Mouse (Mus musculus): ENCODE measurements around the gene Tmem163. TPM values are rescaled to one million over a fixed set of nuclear protein-coding genes. Genes with fewer than 3 reads are reported as not detected.

The Tmem163 gene
- polyA plus RNA-seq, 1 experiment from 2014 or later, result 23.2 TPM

GRCm38 (mm10) chr1:127487161-127487560 is 192.2 kb downstream of the Tmem163 start:
- ATAC-seq, result no peak
- 0 out of 2 replicates have a peak, but pooled peaks cover 2% of the 10 kb centered on the region for H3K36me3 ChIP-seq (ENCODE audit: control insufficient read depth, insufficient read depth, low read length)
- peak; percentile 29 for DNase-seq (ENCODE audit: low spot score)
- no peak overlapping the region for H3K4me3 ChIP-seq (ENCODE audit: low read depth, low read length)
- H3K4me1 ChIP-seq (ENCODE audit: control insufficient read depth, insufficient read depth, low read length), result no peaks in the 10 kb centered on the region; the same call in 1 of the 2 replicates
- H3K27ac ChIP-seq (ENCODE audit: low read depth, low read length), result no peak overlapping the region
- WGBS, result 81% methylated on average over 4 of the region's 4 CpGs
- H3K27me3 ChIP-seq (replicated peaks; ENCODE audit: control insufficient read depth, insufficient read depth, low read length), result no peaks in the 10 kb centered on the region
- H3K9ac ChIP-seq (ENCODE audit: low read length), result no peak overlapping the region
- H3K4me2 ChIP-seq (ENCODE audit: low read length), result no peak overlapping the region
- no peaks in the 10 kb centered on the region for H3K9me3 ChIP-seq (replicated peaks; ENCODE audit: control insufficient read depth, low read length)

GRCm38 (mm10) chr1:127484826-127485225 is 194.5 kb downstream of the Tmem163 start:
- Histone ChIP-seq H3K27ac (ENCODE audit: low read depth, low read length) (no peak overlapping the region), H3K9me3 (replicated peaks; ENCODE audit: control insufficient read depth, low read length) (no peaks in the 10 kb centered on the region), H3K4me3 (ENCODE audit: low read depth, low read length) (no peak overlapping the region), H3K4me2 (ENCODE audit: low read length) (no peak overlapping the region), H3K9ac (ENCODE audit: low read length) (no peak overlapping the region), H3K27me3 (replicated peaks; ENCODE audit: control insufficient read depth, insufficient read depth, low read length) (no peaks in the 10 kb centered on the region), H3K36me3 (ENCODE audit: control insufficient read depth, insufficient read depth, low read length) (0 out of 2 replicates have a peak, but pooled peaks cover 2% of the 10 kb centered on the region), H3K4me1 (ENCODE audit: control insufficient read depth, insufficient read depth, low read length) (no peaks in the 10 kb centered on the region; the same call in 1 of the 2 replicates)
- ATAC-seq, result no peak
- DNase-seq (ENCODE audit: low spot score), result peak; percentile 56
- 52% methylated on average over 7 of the region's 7 CpGs for WGBS

GRCm38 (mm10) chr1:127484188-127484587 is 195.2 kb downstream of the Tmem163 start:
- ATAC-seq (no peak), DNase-seq (ENCODE audit: low spot score) (no peak)
- Histone ChIP-seq H3K9me3 (replicated peaks; ENCODE audit: control insufficient read depth, low read length) (no peaks in the 10 kb centered on the region), H3K4me1 (ENCODE audit: control insufficient read depth, insufficient read depth, low read length) (no peaks in the 10 kb centered on the region; the same call in 1 of the 2 replicates), H3K9ac (ENCODE audit: low read length) (no peak overlapping the region), H3K27ac (ENCODE audit: low read depth, low read length) (no peak overlapping the region), H3K4me3 (ENCODE audit: low read depth, low read length) (no peak overlapping the region), H3K27me3 (replicated peaks; ENCODE audit: control insufficient read depth, insufficient read depth, low read length) (no peaks in the 10 kb centered on the region), H3K4me2 (ENCODE audit: low read length) (no peak overlapping the region), H3K36me3 (ENCODE audit: control insufficient read depth, insufficient read depth, low read length) (0 out of 2 replicates have a peak, but pooled peaks cover 2% of the 10 kb centered on the region)
- 91% methylated on average over 8 of the region's 8 CpGs for WGBS

GRCm38 (mm10) chr1:127482911-127483310 is 196.4 kb downstream of the Tmem163 start:
- H3K4me1 ChIP-seq (ENCODE audit: control insufficient read depth, insufficient read depth, low read length), result no peaks in the 10 kb centered on the region; the same call in 1 of the 2 replicates
- 0 out of 2 replicates have a peak, but pooled peaks have one; percentile 36 for ATAC-seq
- H3K9me3 ChIP-seq (replicated peaks; ENCODE audit: control insufficient read depth, low read length), result no peaks in the 10 kb centered on the region
- WGBS, result 35% methylated on average over 10 of the region's 10 CpGs
- peak; percentile 43 for DNase-seq (ENCODE audit: low spot score)
- no peak overlapping the region for H3K4me2 ChIP-seq (ENCODE audit: low read length)
- H3K27ac ChIP-seq (ENCODE audit: low read depth, low read length), result no peak overlapping the region
- H3K27me3 ChIP-seq (replicated peaks; ENCODE audit: control insufficient read depth, insufficient read depth, low read length), result no peaks in the 10 kb centered on the region
- H3K36me3 ChIP-seq (ENCODE audit: control insufficient read depth, insufficient read depth, low read length), result 0 out of 2 replicates have a peak, but pooled peaks cover 5% of the 10 kb centered on the region
- no peak overlapping the region for H3K4me3 ChIP-seq (ENCODE audit: low read depth, low read length)
- H3K9ac ChIP-seq (ENCODE audit: low read length), result no peak overlapping the region

GRCm38 (mm10) chr1:127475756-127476155 is 203.6 kb downstream of the Tmem163 start:
- H3K4me3 ChIP-seq (ENCODE audit: low read depth, low read length), result no peak overlapping the region
- DNase-seq (ENCODE audit: low spot score) (peak; percentile 51), ATAC-seq (no peak)
- H3K27ac ChIP-seq (ENCODE audit: low read depth, low read length), result no peak overlapping the region
- no peak overlapping the region for H3K4me2 ChIP-seq (ENCODE audit: low read length)
- H3K4me1 ChIP-seq (ENCODE audit: control insufficient read depth, insufficient read depth, low read length), result no peaks in the 10 kb centered on the region
- no peak overlapping the region for H3K9ac ChIP-seq (ENCODE audit: low read length)
- H3K27me3 ChIP-seq (replicated peaks; ENCODE audit: control insufficient read depth, insufficient read depth, low read length), result no peaks in the 10 kb centered on the region
- WGBS, result 73% methylated on average over 5 of the region's 5 CpGs
- H3K9me3 ChIP-seq (replicated peaks; ENCODE audit: control insufficient read depth, low read length), result no peaks in the 10 kb centered on the region
- peaks cover 25% of the 10 kb centered on the region; the same call in 1 of the 2 replicates for H3K36me3 ChIP-seq (ENCODE audit: control insufficient read depth, insufficient read depth, low read length)

GRCm38 (mm10) chr1:127470175-127470574 is 209.2 kb downstream of the Tmem163 start:
- no peaks in the 10 kb centered on the region for H3K27me3 ChIP-seq (replicated peaks; ENCODE audit: control insufficient read depth, insufficient read depth, low read length)
- no peaks in the 10 kb centered on the region for H3K4me1 ChIP-seq (ENCODE audit: control insufficient read depth, insufficient read depth, low read length)
- H3K9me3 ChIP-seq (replicated peaks; ENCODE audit: control insufficient read depth, low read length), result no peaks in the 10 kb centered on the region
- peaks cover 18% of the 10 kb centered on the region; the same call in 1 of the 2 replicates for H3K36me3 ChIP-seq (ENCODE audit: control insufficient read depth, insufficient read depth, low read length)
- no peak overlapping the region for H3K4me2 ChIP-seq (ENCODE audit: low read length)
- H3K27ac ChIP-seq (ENCODE audit: low read depth, low read length), result no peak overlapping the region
- DNase-seq (ENCODE audit: low spot score), result no peak
- H3K9ac ChIP-seq (ENCODE audit: low read length), result no peak overlapping the region
- 92% methylated on average over 4 of the region's 4 CpGs for WGBS
- ATAC-seq, result no peak
- no peak overlapping the region for H3K4me3 ChIP-seq (ENCODE audit: low read depth, low read length)

GRCm38 (mm10) chr1:127467238-127467637 is 212.1 kb downstream of the Tmem163 start:
- no peaks in the 10 kb centered on the region for H3K9me3 ChIP-seq (replicated peaks; ENCODE audit: control insufficient read depth, low read length)
- no peak overlapping the region for H3K4me2 ChIP-seq (ENCODE audit: low read length)
- H3K4me3 ChIP-seq (ENCODE audit: low read depth, low read length), result no peak overlapping the region
- DNase-seq (ENCODE audit: low spot score) (no peak), ATAC-seq (no peak)
- no peaks in the 10 kb centered on the region for H3K4me1 ChIP-seq (ENCODE audit: control insufficient read depth, insufficient read depth, low read length)
- WGBS, result over 99% methylated on average over 5 of the region's 5 CpGs
- H3K27ac ChIP-seq (ENCODE audit: low read depth, low read length), result no peak overlapping the region
- no peak overlapping the region for H3K9ac ChIP-seq (ENCODE audit: low read length)
- H3K36me3 ChIP-seq (ENCODE audit: control insufficient read depth, insufficient read depth, low read length), result peaks cover 14% of the 10 kb centered on the region
- no peaks in the 10 kb centered on the region for H3K27me3 ChIP-seq (replicated peaks; ENCODE audit: control insufficient read depth, insufficient read depth, low read length)

GRCm38 (mm10) chr1:127465292-127465691 is 214.1 kb downstream of the Tmem163 start:
- no peaks in the 10 kb centered on the region for H3K27me3 ChIP-seq (replicated peaks; ENCODE audit: control insufficient read depth, insufficient read depth, low read length)
- H3K4me3 ChIP-seq (ENCODE audit: low read depth, low read length), result no peak overlapping the region
- H3K36me3 ChIP-seq (ENCODE audit: control insufficient read depth, insufficient read depth, low read length), result peaks cover 6% of the 10 kb centered on the region
- H3K4me2 ChIP-seq (ENCODE audit: low read length), result no peak overlapping the region
- DNase-seq (ENCODE audit: low spot score), result no peak
- H3K9me3 ChIP-seq (replicated peaks; ENCODE audit: control insufficient read depth, low read length), result no peaks in the 10 kb centered on the region
- ATAC-seq, result no peak
- H3K9ac ChIP-seq (ENCODE audit: low read length), result no peak overlapping the region
- no peaks in the 10 kb centered on the region for H3K4me1 ChIP-seq (ENCODE audit: control insufficient read depth, insufficient read depth, low read length)
- no peak overlapping the region for H3K27ac ChIP-seq (ENCODE audit: low read depth, low read length)
- WGBS, result 67% methylated on average over 6 of the region's 6 CpGs

GRCm38 (mm10) chr1:127464041-127464440 is 215.3 kb downstream of the Tmem163 start:
- H3K9me3 ChIP-seq (replicated peaks; ENCODE audit: control insufficient read depth, low read length), result no peaks in the 10 kb centered on the region
- DNase-seq (ENCODE audit: low spot score), result no peak
- peaks cover 13% of the 10 kb centered on the region for H3K36me3 ChIP-seq (ENCODE audit: control insufficient read depth, insufficient read depth, low read length)
- no peak overlapping the region for H3K27ac ChIP-seq (ENCODE audit: low read depth, low read length)
- H3K4me3 ChIP-seq (ENCODE audit: low read depth, low read length), result no peak overlapping the region
- no peak for ATAC-seq
- H3K27me3 ChIP-seq (replicated peaks; ENCODE audit: control insufficient read depth, insufficient read depth, low read length), result no peaks in the 10 kb centered on the region
- no peaks in the 10 kb centered on the region for H3K4me1 ChIP-seq (ENCODE audit: control insufficient read depth, insufficient read depth, low read length)
- WGBS, result 76% methylated on average over 6 of the region's 6 CpGs
- H3K4me2 ChIP-seq (ENCODE audit: low read length), result no peak overlapping the region
- no peak overlapping the region for H3K9ac ChIP-seq (ENCODE audit: low read length)

Measured in forebrain, embryonic 14.5 days (tissue).